11 mouse cellular contexts compared by ENCODE assay signal in the genomic region with DNA sequence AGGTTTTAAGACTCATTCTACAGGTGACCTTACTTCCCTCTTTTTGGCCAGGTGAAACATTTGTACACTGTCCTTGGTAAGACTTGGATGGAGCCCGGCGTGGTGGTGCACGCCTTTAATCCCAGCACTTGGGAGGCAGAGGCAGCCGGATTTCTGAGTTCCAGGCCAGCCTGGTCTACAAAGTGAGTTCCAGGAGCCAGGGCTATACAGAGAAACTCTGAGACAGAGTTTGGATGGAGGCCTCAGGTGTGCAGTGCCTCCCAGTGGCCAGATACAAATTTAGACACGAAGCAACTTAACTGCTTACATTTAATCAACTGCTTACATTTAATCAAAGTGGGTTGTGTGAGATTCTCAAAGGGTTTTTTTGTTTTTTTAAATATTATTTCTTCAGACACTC. TPM values are rescaled to one million over a fixed set of nuclear protein-coding genes. Genes with fewer than 3 reads are reported as not detected.
DNase-seq lines count a peak whose midpoint lies in the region; TF ChIP-seq lines count a peak whose summit lies in the region.
"Had no signal": no experiment of that assay in that cellular context is flagged by ENCODE, and none has a peak within 500 bp of the region (broad histone marks: within the 10 kb centered on the region; RNA-seq: fewer than 3 reads in every experiment).

No protein-coding gene starts in this region.

- WGBS in heart, adult 2 months: 68% methylated on average over 5 of the region's 5 CpGs
- 61% methylated on average over 5 of the region's 5 CpGs for WGBS in lung, adult 2 months

- no peak overlapping the region for H3K27ac ChIP-seq in heart, adult 2 months
- no peak overlapping the region for H3K27ac ChIP-seq in ES-Bruce4 (ENCODE audit: insufficient read depth, low read length)
- H3K27ac ChIP-seq: forebrain, embryonic 13.5 days; neural tube, embryonic 12.5 days had no signal

- no peak for TF ChIP-seq POLR2A in heart, adult 2 months (IDR thresholded peaks at IDR 0.05; ENCODE audit: insufficient read depth, low read depth, low read length)
- no peak for TF ChIP-seq POLR2A in lung, adult 2 months (IDR thresholded peaks at IDR 0.05; ENCODE audit: borderline replicate concordance, extremely low read depth, low read depth, low read length)
- no peak for TF ChIP-seq POLR2A in ES-Bruce4 (IDR thresholded peaks at IDR 0.05; ENCODE audit: insufficient read depth, low read length)

- TF ChIP-seq CTCF in heart, adult 2 months (IDR thresholded peaks at IDR 0.05): peak; percentile 56
- 0 out of 2 replicates have a peak, but pooled peaks have one; percentile 13 for TF ChIP-seq CTCF in lung, adult 2 months (IDR thresholded peaks at IDR 0.05; ENCODE audit: insufficient read depth, low read length)
- TF ChIP-seq CTCF in ES-Bruce4 (IDR thresholded peaks at IDR 0.05; ENCODE audit: low read depth, low read length): peak; percentile 22

- peaks cover 3% of the 10 kb centered on the region for H3K4me1 ChIP-seq in heart, adult 2 months (ENCODE audit: control insufficient read depth, insufficient read depth, low read length)
- peaks cover 7% of the 10 kb centered on the region; the same call in 1 of the 2 replicates for H3K4me1 ChIP-seq in lung, adult 2 months (ENCODE audit: control insufficient read depth, insufficient read depth, low read length)
- H3K4me1 ChIP-seq in ES-Bruce4 (ENCODE audit: control insufficient read depth, insufficient read depth, low read length): no peaks in the 10 kb centered on the region

- H3K9ac ChIP-seq in heart, adult 2 months (ENCODE audit: low read depth, low read length): no peak overlapping the region
- no peak overlapping the region for H3K9ac ChIP-seq in ES-Bruce4 (ENCODE audit: low read depth, poor library complexity, severe bottlenecking)
- H3K9ac ChIP-seq: forebrain, embryonic 13.5 days; neural tube, embryonic 12.5 days had no signal

- intact Hi-C loops in heart, adult 2 months (cut with DNase I): loop anchor here (10.0 kb wide), 1 partner anchor 556 kb away; a partner anchor contains a TSS

- TF ChIP-seq EP300 in heart, adult 2 months (IDR thresholded peaks at IDR 0.05; ENCODE audit: insufficient read depth, low read depth, low read length): no peak
- no peak for TF ChIP-seq EP300 in ES-Bruce4 (IDR thresholded peaks at IDR 0.05; ENCODE audit: insufficient read depth, low read depth, low read length)

- DNase-seq in heart, adult 2 months: peak in 1 of 2 experiments; percentile 16
- DNase-seq in heart, adult 8-10 months (ENCODE audit: low spot score): no peak
- no peak for DNase-seq in lung, adult 2 months
- DNase-seq in lung, postnatal 25 days (ENCODE audit: low spot score): no peak
- DNase-seq in induced T-regulatory cell, adult 2 months (ENCODE audit: low read depth): peak; percentile 55
- DNase-seq in frontal cortex, postnatal 36 days (ENCODE audit: low spot score in 2 of 2): no peak
- DNase-seq: layer of hippocampus, postnatal 36 days; spleen, adult 18-20 months had no signal

- no peaks in the 10 kb centered on the region for H3K9me3 ChIP-seq in ES-Bruce4 (replicated peaks; ENCODE audit: control insufficient read depth, insufficient read depth, low read length, poor library complexity, severe bottlenecking)
- H3K9me3 ChIP-seq: forebrain, embryonic 13.5 days; neural tube, embryonic 12.5 days had no signal

- H3K27me3 ChIP-seq in heart, adult 2 months (ENCODE audit: control insufficient read depth, insufficient read depth, low read length): no peaks in the 10 kb centered on the region
- no peaks in the 10 kb centered on the region for H3K27me3 ChIP-seq in ES-Bruce4 (ENCODE audit: control insufficient read depth, insufficient read depth, low read length, poor library complexity, severe bottlenecking)
- H3K27me3 ChIP-seq: forebrain, embryonic 13.5 days; neural tube, embryonic 12.5 days had no signal

- H3K36me3 ChIP-seq in heart, adult 2 months (ENCODE audit: control insufficient read depth, insufficient read depth, low read length): peaks cover 4% of the 10 kb centered on the region
- H3K36me3 ChIP-seq in ES-Bruce4 (ENCODE audit: control insufficient read depth, insufficient read depth, low read length, poor library complexity, severe bottlenecking): peaks cover 75% of the 10 kb centered on the region

- peaks cover 1% of the 10 kb centered on the region for H3K79me2 ChIP-seq in heart, adult 2 months (replicated peaks; ENCODE audit: control insufficient read depth, insufficient read depth, low read length)

- H3K4me3 ChIP-seq in heart, adult 2 months: no peak overlapping the region
- no peak overlapping the region for H3K4me3 ChIP-seq in lung, adult 2 months (replicated peaks; ENCODE audit: extremely low read depth, low read depth, low read length)
- no peak overlapping the region for H3K4me3 ChIP-seq in ES-Bruce4 (ENCODE audit: low read depth, low read length)
- H3K4me3 ChIP-seq: forebrain, embryonic 13.5 days; neural tube, embryonic 12.5 days had no signal

RNA-seq across cellular contexts. Expression of a gene that starts 3.5 kb away (rescaled TPM):
- total RNA-seq in heart, adult 2 months (2021): 100 to 1,000 TPM; 137 to 139 TPM
- 66.1 and 99.2 TPM in 2 replicates for polyA plus RNA-seq in heart, adult 2 months (2012; rRNA removed)
- total RNA-seq in heart, adult 8-10 months (2022): 100 to 1,000 TPM; 142 to 153 (median 147) TPM
- 68.5 and 93.5 TPM in 2 replicates for polyA plus RNA-seq in lung, adult 2 months (2012; rRNA removed)
- 153 and 159 TPM in 2 replicates for polyA plus RNA-seq in ES-Bruce4 (2011; ENCODE audit: insufficient read depth, insufficient read length, low read depth, missing spikeins)

RNA-seq across cellular contexts. Expression of a gene that starts 7.0 kb away (rescaled TPM):
- 100 to 1,000 TPM; 169 to 201 TPM for total RNA-seq in heart, adult 2 months (2021)
- 242 and 328 TPM in 2 replicates for polyA plus RNA-seq in heart, adult 2 months (2012; rRNA removed)
- total RNA-seq in heart, adult 8-10 months (2022): 100 to 1,000 TPM; 204 to 216 (median 210) TPM
- 82.5 and 143 TPM in 2 replicates for polyA plus RNA-seq in lung, adult 2 months (2012; rRNA removed)
- polyA plus RNA-seq in ES-Bruce4 (2011; ENCODE audit: insufficient read depth, insufficient read length, low read depth, missing spikeins): 195 and 239 TPM in 2 replicates

RNA-seq across cellular contexts. Expression of a gene that starts 21.2 kb away (rescaled TPM):
- 1 to 10 TPM; 6.8 to 9.3 TPM for total RNA-seq in heart, adult 2 months (2021)
- 8.6 and 14.1 TPM in 2 replicates for polyA plus RNA-seq in heart, adult 2 months (2012; rRNA removed)
- total RNA-seq in heart, adult 8-10 months (2022): 10 to 100 TPM in 1 of 4 experiments, 1 to 10 TPM in 3; 6.9 to 11.3 (median 7.2) TPM
- 23.5 and 30.7 TPM in 2 replicates for polyA plus RNA-seq in lung, adult 2 months (2012; rRNA removed)
- 14.0 and 22.7 TPM in 2 replicates for polyA plus RNA-seq in ES-Bruce4 (2011; ENCODE audit: insufficient read depth, insufficient read length, low read depth, missing spikeins)

RNA-seq across cellular contexts. Expression of a gene that starts 23.5 kb away (rescaled TPM):
- total RNA-seq in heart, adult 2 months (2021): under 1 TPM; 0.45 to 0.50 TPM
- 0.47 and 0.59 TPM in 2 replicates for polyA plus RNA-seq in heart, adult 2 months (2012; rRNA removed)
- total RNA-seq in heart, adult 8-10 months (2022): under 1 TPM; 0.19 to 0.60 (median 0.29) TPM
- 2.3 and 2.5 TPM in 2 replicates for polyA plus RNA-seq in lung, adult 2 months (2012; rRNA removed)
- 0.90 and 0.93 TPM in 2 replicates for polyA plus RNA-seq in ES-Bruce4 (2011; ENCODE audit: insufficient read depth, insufficient read length, low read depth, missing spikeins)

RNA-seq across cellular contexts. Expression of a gene that starts 32.2 kb away (rescaled TPM):
- total RNA-seq in heart, adult 2 months (2021): 10 to 100 TPM; 83.8 to 86.0 TPM
- polyA plus RNA-seq in heart, adult 2 months (2012; rRNA removed): 139 and 195 TPM in 2 replicates
- 10 to 100 TPM; 77.8 to 92.6 (median 83.6) TPM for total RNA-seq in heart, adult 8-10 months (2022)
- polyA plus RNA-seq in lung, adult 2 months (2012; rRNA removed): 170 and 214 TPM in 2 replicates
- 1,087 and 1,151 TPM in 2 replicates for polyA plus RNA-seq in ES-Bruce4 (2011; ENCODE audit: insufficient read depth, insufficient read length, low read depth, missing spikeins)
